Mouse (Mus musculus): ENCODE measurements around the gene Alad. TPM values are rescaled to one million over a fixed set of nuclear protein-coding genes. Genes with fewer than 3 reads are reported as not detected.
A peak's percentile ranks its signal among the peaks of the same experiment; 100 is the strongest.

Gene Alad
- polyA plus RNA-seq, 1 experiment: 194 TPM

GRCm38 (mm10) chr4:62513998-62514506, 5.7 kb downstream of the Alad start:
- no peak overlapping the region for H3K4me3 ChIP-seq (ENCODE audit: insufficient read depth, low read depth, low read length)
- H3K27ac ChIP-seq (ENCODE audit: insufficient read depth, low read depth, low read length): no peak overlapping the region
- TF ChIP-seq CTCF (conservative IDR thresholded peaks at IDR 0.05; ENCODE audit: insufficient read depth, insufficient read length, low read depth, low read length) (no peak), POLR2A (IDR thresholded peaks at IDR 0.05; ENCODE audit: low read depth, low read length) (no peak)
- 67% methylated on average over 11 of the region's 11 CpGs for WGBS
- DNase-seq: no peak
- H3K4me1 ChIP-seq (ENCODE audit: control insufficient read depth, insufficient read depth, low read length): peaks cover 40% of the 10 kb centered on the region
- no peaks in the 10 kb centered on the region for H3K27me3 ChIP-seq (replicated peaks; ENCODE audit: control insufficient read depth, insufficient read depth, low read length)
- H3K36me3 ChIP-seq (ENCODE audit: control insufficient read depth, insufficient read depth, low read length): peaks cover 2% of the 10 kb centered on the region; the same call in 1 of the 2 replicates

GRCm38 (mm10) chr4:62509946-62510345, 9.8 kb downstream of the Alad start:
- H3K27ac ChIP-seq (ENCODE audit: insufficient read depth, low read depth, low read length): no peak overlapping the region
- H3K4me1 ChIP-seq (ENCODE audit: control insufficient read depth, insufficient read depth, low read length): peaks cover 16% of the 10 kb centered on the region
- peak; percentile 93 for DNase-seq
- TF ChIP-seq POLR2A (IDR thresholded peaks at IDR 0.05; ENCODE audit: low read depth, low read length): no peak
- no peak for TF ChIP-seq CTCF (conservative IDR thresholded peaks at IDR 0.05; ENCODE audit: insufficient read depth, insufficient read length, low read depth, low read length)
- no peaks in the 10 kb centered on the region for H3K27me3 ChIP-seq (replicated peaks; ENCODE audit: control insufficient read depth, insufficient read depth, low read length)
- 44% methylated on average over 11 of the region's 11 CpGs for WGBS
- peaks cover 2% of the 10 kb centered on the region; the same call in 1 of the 2 replicates for H3K36me3 ChIP-seq (ENCODE audit: control insufficient read depth, insufficient read depth, low read length)
- H3K4me3 ChIP-seq (ENCODE audit: insufficient read depth, low read depth, low read length): no peak overlapping the region

GRCm38 (mm10) chr4:62508839-62509238, 10.9 kb downstream of the Alad start:
- WGBS: 37% methylated on average over 5 of the region's 5 CpGs
- Histone ChIP-seq H3K36me3 (ENCODE audit: control insufficient read depth, insufficient read depth, low read length) (peaks cover 2% of the 10 kb centered on the region; the same call in 1 of the 2 replicates), H3K4me3 (ENCODE audit: insufficient read depth, low read depth, low read length) (no peak overlapping the region), H3K27me3 (replicated peaks; ENCODE audit: control insufficient read depth, insufficient read depth, low read length) (no peaks in the 10 kb centered on the region), H3K4me1 (ENCODE audit: control insufficient read depth, insufficient read depth, low read length) (peaks cover 15% of the 10 kb centered on the region; the same call in 1 of the 2 replicates), H3K27ac (ENCODE audit: insufficient read depth, low read depth, low read length) (no peak overlapping the region)
- TF ChIP-seq POLR2A (IDR thresholded peaks at IDR 0.05; ENCODE audit: low read depth, low read length): no peak
- TF ChIP-seq CTCF (conservative IDR thresholded peaks at IDR 0.05; ENCODE audit: insufficient read depth, insufficient read length, low read depth, low read length): no peak
- DNase-seq: peak; percentile 57

GRCm38 (mm10) chr4:62506798-62507197, 12.9 kb downstream of the Alad start:
- Histone ChIP-seq H3K27me3 (replicated peaks; ENCODE audit: control insufficient read depth, insufficient read depth, low read length) (no peaks in the 10 kb centered on the region), H3K36me3 (ENCODE audit: control insufficient read depth, insufficient read depth, low read length) (peaks cover 2% of the 10 kb centered on the region; the same call in 1 of the 2 replicates), H3K4me1 (ENCODE audit: control insufficient read depth, insufficient read depth, low read length) (peaks cover 31% of the 10 kb centered on the region), H3K4me3 (ENCODE audit: insufficient read depth, low read depth, low read length) (no peak overlapping the region), H3K27ac (ENCODE audit: insufficient read depth, low read depth, low read length) (no peak overlapping the region)
- 32% methylated on average over 2 of the region's 2 CpGs for WGBS
- TF ChIP-seq CTCF (conservative IDR thresholded peaks at IDR 0.05; ENCODE audit: insufficient read depth, insufficient read length, low read depth, low read length): peak; percentile 65
- TF ChIP-seq POLR2A (IDR thresholded peaks at IDR 0.05; ENCODE audit: low read depth, low read length): no peak
- peak; percentile 69 for DNase-seq

GRCm38 (mm10) chr4:62505991-62506390, 13.7 kb downstream of the Alad start:
- Histone ChIP-seq H3K27me3 (replicated peaks; ENCODE audit: control insufficient read depth, insufficient read depth, low read length) (no peaks in the 10 kb centered on the region), H3K36me3 (ENCODE audit: control insufficient read depth, insufficient read depth, low read length) (peaks cover 2% of the 10 kb centered on the region; the same call in 1 of the 2 replicates), H3K27ac (ENCODE audit: insufficient read depth, low read depth, low read length) (no peak overlapping the region), H3K4me3 (ENCODE audit: insufficient read depth, low read depth, low read length) (no peak overlapping the region), H3K4me1 (ENCODE audit: control insufficient read depth, insufficient read depth, low read length) (peaks cover 31% of the 10 kb centered on the region)
- TF ChIP-seq CTCF (conservative IDR thresholded peaks at IDR 0.05; ENCODE audit: insufficient read depth, insufficient read length, low read depth, low read length): no peak
- no peak for TF ChIP-seq POLR2A (IDR thresholded peaks at IDR 0.05; ENCODE audit: low read depth, low read length)
- 58% methylated on average over 3 of the region's 3 CpGs for WGBS
- no peak for DNase-seq

- WGBS: 73% methylated on average over 3 of the region's 3 CpGs
- Histone ChIP-seq H3K27me3 (replicated peaks; ENCODE audit: control insufficient read depth, insufficient read depth, low read length) (no peaks in the 10 kb centered on the region), H3K4me3 (ENCODE audit: insufficient read depth, low read depth, low read length) (peak within 1 kb of the TSS; percentile 62), H3K36me3 (ENCODE audit: control insufficient read depth, insufficient read depth, low read length) (no peaks in the 10 kb centered on the region), H3K4me1 (ENCODE audit: control insufficient read depth, insufficient read depth, low read length) (peaks cover 21% of the 10 kb centered on the region), H3K27ac (ENCODE audit: insufficient read depth, low read depth, low read length) (peak within 1 kb of the TSS; percentile 92)
- no peak for TF ChIP-seq CTCF (conservative IDR thresholded peaks at IDR 0.05; ENCODE audit: insufficient read depth, insufficient read length, low read depth, low read length)
- no peak for TF ChIP-seq POLR2A (IDR thresholded peaks at IDR 0.05; ENCODE audit: low read depth, low read length)
- DNase-seq: no peak
These were observed 16.2 kb downstream of the Alad start, which contains the start of gene Hdhd3 for GRCm38 (mm10) chr4:62503374-62503970. Gene Hdhd3 (minus strand): TSS chr4:62503467.

- Histone ChIP-seq H3K27ac (ENCODE audit: insufficient read depth, low read depth, low read length) (peak overlapping the region; percentile 92), H3K4me3 (ENCODE audit: insufficient read depth, low read depth, low read length) (no peak overlapping the region), H3K36me3 (ENCODE audit: control insufficient read depth, insufficient read depth, low read length) (no peaks in the 10 kb centered on the region), H3K27me3 (replicated peaks; ENCODE audit: control insufficient read depth, insufficient read depth, low read length) (no peaks in the 10 kb centered on the region), H3K4me1 (ENCODE audit: control insufficient read depth, insufficient read depth, low read length) (peaks cover 16% of the 10 kb centered on the region)
- 38% methylated on average over 7 of the region's 7 CpGs for WGBS
- DNase-seq: peak; percentile 80
- TF ChIP-seq CTCF (conservative IDR thresholded peaks at IDR 0.05; ENCODE audit: insufficient read depth, insufficient read length, low read depth, low read length) (no peak), POLR2A (IDR thresholded peaks at IDR 0.05; ENCODE audit: low read depth, low read length) (no peak)
These were observed 16.7 kb downstream of the Alad start for GRCm38 (mm10) chr4:62502969-62503368.
